Mouse (Mus musculus) liver, embryonic 14.5 days (tissue): ENCODE data around the gene Speer4a.
"Not testable (repeated sequence)": the region's sequence is repeated elsewhere in the genome, so short reads cannot be mapped to it uniquely, and the experiment has no call there.

Experiments
- CTCF ChIP-seq: IDR thresholded peaks from 2 replicates; pipeline ENCODE4 v1.5.1; 2016; ENCODE audit warnings: antibody characterized with exemption, low read depth, control low read depth
- EP300 ChIP-seq: IDR thresholded peaks from 2 replicates; pipeline ENCODE4 v1.6.1; 2016; ENCODE audit warnings: antibody characterized with exemption, low read depth

GRCm38 (mm10) chr5:26006937-26007695 is 32.2 kb downstream of the Speer4a start:
- TF ChIP-seq EP300, CTCF: not testable (repeated sequence)
